ENCODE assay signal across 11 mouse cellular contexts in genomic region chr4:135918635-135919279, GRCm38 (mm10). TPM values are rescaled to one million over a fixed set of nuclear protein-coding genes. Genes with fewer than 3 reads are reported as not detected.
A peak's percentile ranks its signal among the peaks of the same experiment; 100 is the strongest.
DNase-seq lines count a peak whose midpoint lies in the region; TF ChIP-seq lines count a peak whose summit lies in the region.
"Had no signal": no experiment of that assay in that cellular context is flagged by ENCODE, and none has a peak within 500 bp of the region (broad histone marks: within the 10 kb centered on the region; RNA-seq: fewer than 3 reads in every experiment).

No protein-coding gene starts in this region.

- no peak for DNase-seq in gastrocnemius, adult 2 months
- DNase-seq in gastrocnemius, postnatal 25 days = no peak
- DNase-seq in spleen, postnatal 36 days (ENCODE audit: low spot score in 2 of 2) = peak; percentile 47 to 68
- DNase-seq in spleen, postnatal 4 days (ENCODE audit: low spot score in 2 of 2) = no peak
- peak; percentile 64 for DNase-seq in lung, postnatal 25 days (ENCODE audit: low spot score)
- no peak for DNase-seq in cerebellum, adult 11 months
- no peak for DNase-seq in left cerebral cortex, adult 11 months (ENCODE audit: low spot score)
- no peak for DNase-seq in left cerebral cortex, adult 2 months (ENCODE audit: extremely low spot score in 1 of 2, low spot score in 2 of 2)
- DNase-seq: adrenal gland, adult 8-10 months; cerebellum, adult 9-10 months; right cerebral cortex, postnatal 14 days had no signal

- TF ChIP-seq CTCF in gastrocnemius, adult 2 months (IDR thresholded peaks at IDR 0.05) = no peak
- no peak for TF ChIP-seq CTCF in left cerebral cortex, adult 2 months (IDR thresholded peaks at IDR 0.05)

- intact Hi-C loops in gastrocnemius, adult 2 months (cut with DNase I) = loop anchor here (2.0 kb wide), 1 partner anchor 30 kb away; no protein-coding TSS in a partner anchor
- intact Hi-C loops in left cerebral cortex, adult 2 months (cut with DNase I) = no loop called here

- H3K4me3 ChIP-seq in gastrocnemius, adult 2 months = no peak overlapping the region; the same call in 1 of the 2 replicates
- H3K4me3 ChIP-seq in left cerebral cortex, adult 2 months = no peak overlapping the region

- peak overlapping the region; percentile 48; the same call in 1 of the 2 replicates for H3K27ac ChIP-seq in gastrocnemius, adult 2 months
- H3K27ac ChIP-seq in left cerebral cortex, adult 2 months = no peak overlapping the region

RNA-seq across cellular contexts. Expression of gene Fuca1, which starts 1.8 kb away (rescaled TPM):
- 10 to 100 TPM; 17.0 to 23.0 TPM for total RNA-seq in gastrocnemius, adult 2 months (2021)
- total RNA-seq in gastrocnemius, postnatal 25 days (2021) = 10 to 100 TPM; 18.9 to 21.7 TPM
- total RNA-seq in left cerebral cortex, adult 2 months (2021) = 10 to 100 TPM; 34.9 to 37.9 TPM

RNA-seq across cellular contexts. Expression of gene Cnr2, which starts 23.6 kb away (rescaled TPM):
- under 1 TPM; 0.10 to 0.11 TPM for total RNA-seq in gastrocnemius, adult 2 months (2021)
- under 1 TPM; 0.08 to 0.10 TPM for total RNA-seq in gastrocnemius, postnatal 25 days (2021)
- under 1 TPM in 1 of 2 experiments, not detected in 1; 0.11 TPM for total RNA-seq in left cerebral cortex, adult 2 months (2021)

RNA-seq across cellular contexts. Expression of gene Hmgcl, which starts 27.5 kb away (rescaled TPM):
- 10 to 100 TPM; 31.7 to 43.4 TPM for total RNA-seq in gastrocnemius, adult 2 months (2021)
- total RNA-seq in gastrocnemius, postnatal 25 days (2021) = 10 to 100 TPM; 41.5 to 42.3 TPM
- total RNA-seq in left cerebral cortex, adult 2 months (2021) = 10 to 100 TPM; 33.4 to 34.1 TPM

RNA-seq across cellular contexts. Expression of gene Gale, which starts 44.8 kb away (rescaled TPM):
- under 1 TPM in 1 of 2 experiments, not detected in 1; 0.47 TPM for total RNA-seq in gastrocnemius, adult 2 months (2021)
- total RNA-seq in gastrocnemius, postnatal 25 days (2021) = 1 to 10 TPM in 1 of 2 experiments, under 1 TPM in 1; 0.72 to 1.5 TPM
- total RNA-seq in left cerebral cortex, adult 2 months (2021) = 10 to 100 TPM; 22.0 to 22.9 TPM

RNA-seq across cellular contexts. Expression of gene Pnrc2, which starts 45.1 kb away (rescaled TPM):
- total RNA-seq in gastrocnemius, adult 2 months (2021) = 10 to 100 TPM; 36.7 to 44.8 TPM
- total RNA-seq in gastrocnemius, postnatal 25 days (2021) = 10 to 100 TPM; 25.7 to 36.4 TPM
- 10 to 100 TPM; 41.1 to 41.7 TPM for total RNA-seq in left cerebral cortex, adult 2 months (2021)

Comparison
In these comparisons a context has a peak if more than half of its experiments do, and no peak if none do; other contexts are left out.
1. DNase-seq: peak in spleen, postnatal 36 days (2 of 2) and lung, postnatal 25 days (single experiment); none in gastrocnemius, adult 2 months (single experiment), gastrocnemius, postnatal 25 days (single experiment), spleen, postnatal 4 days (0 of 2), cerebellum, adult 11 months (single experiment), left cerebral cortex, adult 11 months (single experiment) and left cerebral cortex, adult 2 months (0 of 2).